Mouse (Mus musculus) ES-E14 (cell line): ENCODE data around the gene Plxna2.

Experiments used
- MAFK ChIP-seq: IDR thresholded peaks from 2 replicates; pipeline ENCODE4 v1.6.1; 2014; ENCODE audit warnings: mild to moderate bottlenecking, low read depth, low read length, inconsistent platforms; ENCODE audit not compliant: insufficient read depth
- ZC3H11A ChIP-seq: IDR thresholded peaks from 2 replicates; pipeline ENCODE4 v1.6.1; 2012; ENCODE audit warnings: low read depth, mild to moderate bottlenecking, inconsistent platforms, low read length, borderline replicate concordance
- ZNF384 ChIP-seq: IDR thresholded peaks from 2 replicates; pipeline ENCODE4 v1.6.1; 2012; ENCODE audit warnings: low read depth, low read length, inconsistent platforms

DNA sequence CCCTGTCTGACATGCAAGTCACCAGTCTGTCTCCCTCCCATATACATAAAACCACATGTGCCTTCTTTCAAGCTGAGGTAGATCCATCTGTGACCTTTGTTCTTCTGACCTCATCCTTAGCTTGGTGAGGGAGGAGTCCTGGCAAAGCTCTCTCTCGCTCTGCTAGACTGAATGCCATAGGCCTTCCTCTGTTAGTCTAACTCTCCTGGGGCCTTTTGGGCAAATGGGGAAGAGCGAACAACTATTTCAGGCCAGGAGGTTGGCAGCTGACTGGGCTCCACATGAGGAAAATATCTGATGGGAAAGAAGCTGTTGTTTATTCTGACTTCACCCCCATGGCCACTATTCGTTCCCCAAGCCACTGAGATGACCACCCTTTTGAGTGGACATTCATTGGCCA is 59.9 kb downstream of the Plxna2 start:
- no peak for TF ChIP-seq MAFK
- TF ChIP-seq ZC3H11A = no peak
- TF ChIP-seq ZNF384 = no peak
